8 mouse cellular contexts compared by ENCODE assay signal in genomic region chr4:136878601-136879000, GRCm38 (mm10). TPM values are rescaled to one million over a fixed set of nuclear protein-coding genes. Genes with fewer than 3 reads are reported as not detected.
DNase-seq lines count a peak whose midpoint lies in the region; ATAC-seq and TF ChIP-seq lines count a peak whose summit lies in the region.
"Had no signal": no experiment of that assay in that cellular context is flagged by ENCODE, and none has a peak within 500 bp of the region (broad histone marks: within the 10 kb centered on the region; RNA-seq: fewer than 3 reads in every experiment).

No protein-coding gene starts in this region.

- no peaks in the 10 kb centered on the region for H3K9me3 ChIP-seq in heart, postnatal 0 days (replicated peaks; ENCODE audit: control insufficient read depth, low read length)

- H3K4me1 ChIP-seq in heart, postnatal 0 days (ENCODE audit: control insufficient read depth, insufficient read depth), result no peaks in the 10 kb centered on the region

- H3K27me3 ChIP-seq in heart, postnatal 0 days (ENCODE audit: control insufficient read depth, insufficient read depth, low read length), result 0 out of 2 replicates have a peak, but pooled peaks cover 12% of the 10 kb centered on the region
- peaks cover 18% of the 10 kb centered on the region for H3K27me3 ChIP-seq in Patski

- no peak for ATAC-seq in heart, postnatal 0 days (ENCODE audit: insufficient read depth, low read depth)
- ATAC-seq in Patski, result no peak
- ATAC-seq in inflammation-experienced regulatory T-cells, adult 6 months, result no peak

- intact Hi-C loops in heart, postnatal 14 days (cut with DNase I), result no loop called here

- H3K27ac ChIP-seq in heart, postnatal 0 days (ENCODE audit: low read depth), result no peak overlapping the region

- no peaks in the 10 kb centered on the region for H3K36me3 ChIP-seq in heart, postnatal 0 days (replicated peaks; ENCODE audit: control insufficient read depth, insufficient read depth, low read length)

- 20% methylated on average over 5 of the region's 5 CpGs for WGBS in heart, postnatal 0 days

- TF ChIP-seq EP300 in heart, postnatal 0 days (IDR thresholded peaks at IDR 0.05; ENCODE audit: low read depth), result no peak

- DNase-seq in heart, postnatal 0 days (ENCODE audit: low spot score), result no peak
- no peak for DNase-seq in heart, postnatal 14 days
- DNase-seq in lung, postnatal 10 days, result peak; percentile 17
- no peak for DNase-seq in lung, postnatal 25 days (ENCODE audit: low spot score)
- no peak for DNase-seq in Patski (ENCODE audit: low read depth, low spot score)
- peak; percentile 17 for DNase-seq in induced T-regulatory cell, adult 2 months (ENCODE audit: low read depth)

- in situ Hi-C loops in Patski (cut with MboI; ENCODE audit: low pct_unique_long_range_greater_than_20kb), result no loop called here

- POLR2A ChIA-PET in Patski (lab: Charles Lee), result interaction anchor here (0.7 kb wide), 1 partner anchor 167 kb away, joined by 3 read pairs; no protein-coding TSS in a partner anchor

- no peak overlapping the region for H3K9ac ChIP-seq in heart, postnatal 0 days (replicated peaks; ENCODE audit: low read depth, low read length)

- 0 out of 2 replicates have a peak, but pooled peaks have one; percentile 13 for TF ChIP-seq CTCF in heart, postnatal 0 days (IDR thresholded peaks at IDR 0.05; ENCODE audit: low read depth)
- peak; percentile 50 for TF ChIP-seq CTCF in Patski (IDR thresholded peaks at IDR 0.05)

- no peak overlapping the region for H3K4me3 ChIP-seq in heart, postnatal 0 days (ENCODE audit: low read depth, low read length)

- CTCF ChIA-PET in Patski (lab: Charles Lee), result interaction anchor here (1.8 kb wide), 1 partner anchor 226 kb away, joined by 5 read pairs; no protein-coding TSS in a partner anchor

- H3K4me2 ChIP-seq in heart, postnatal 0 days (ENCODE audit: low read depth, low read length), result no peak overlapping the region
- H3K4me2 ChIP-seq: heart, embryonic 11.5 days had no signal

RNA-seq across cellular contexts. Expression of gene C1qb, which starts 7.4 kb away (rescaled TPM):
- 38.7 and 64.1 TPM in 2 replicates for total RNA-seq in heart, postnatal 0 days (2014; rRNA removed; ENCODE audit: low replicate concordance)
- polyA plus RNA-seq in heart, postnatal 0 days (2015; fragmentation: Nextera tagmentation; extraction: Ambion mirVana), result 37.2 and 39.8 TPM in 2 replicates
- total RNA-seq in heart, postnatal 14 days (2021), result 10 to 100 TPM; 41.6 to 44.7 TPM
- polyA plus RNA-seq in Patski (2021), result not detected
- 1 to 10 TPM; 1.8 to 8.1 (median 2.1) TPM for polyA plus RNA-seq in inflammation-experienced regulatory T-cells, adult 6 months (2017; shearing (Covaris generic))

RNA-seq across cellular contexts. Expression of gene C1qc, which starts 14.3 kb away (rescaled TPM):
- total RNA-seq in heart, postnatal 0 days (2014; rRNA removed; ENCODE audit: low replicate concordance), result 31.1 and 49.2 TPM in 2 replicates
- 19.3 and 22.4 TPM in 2 replicates for polyA plus RNA-seq in heart, postnatal 0 days (2015; fragmentation: Nextera tagmentation; extraction: Ambion mirVana)
- 10 to 100 TPM; 34.9 to 36.4 TPM for total RNA-seq in heart, postnatal 14 days (2021)
- polyA plus RNA-seq in Patski (2021), result not detected
- polyA plus RNA-seq in inflammation-experienced regulatory T-cells, adult 6 months (2017; shearing (Covaris generic)), result 1 to 10 TPM in 1 of 3 experiments, under 1 TPM in 1, not detected in 1; 0.50 to 1.1 TPM

RNA-seq across cellular contexts. Expression of gene C1qa, which starts 20.0 kb away (rescaled TPM):
- 40.9 and 50.6 TPM in 2 replicates for total RNA-seq in heart, postnatal 0 days (2014; rRNA removed; ENCODE audit: low replicate concordance)
- polyA plus RNA-seq in heart, postnatal 0 days (2015; fragmentation: Nextera tagmentation; extraction: Ambion mirVana), result 25.9 and 27.6 TPM in 2 replicates
- total RNA-seq in heart, postnatal 14 days (2021), result 10 to 100 TPM; 39.1 to 41.5 TPM
- not detected for polyA plus RNA-seq in Patski (2021)
- polyA plus RNA-seq in inflammation-experienced regulatory T-cells, adult 6 months (2017; shearing (Covaris generic)), result under 1 TPM in 1 of 3 experiments, not detected in 2; 0.93 TPM

RNA-seq across cellular contexts. Expression of gene Ephb2, which starts 42.8 kb away (rescaled TPM):
- 6.4 and 10.2 TPM in 2 replicates for total RNA-seq in heart, postnatal 0 days (2014; rRNA removed; ENCODE audit: low replicate concordance)
- polyA plus RNA-seq in heart, postnatal 0 days (2015; fragmentation: Nextera tagmentation; extraction: Ambion mirVana), result 0.19 and 0.23 TPM in 2 replicates
- total RNA-seq in heart, postnatal 14 days (2021), result 1 to 10 TPM in 1 of 2 experiments, under 1 TPM in 1; 0.81 to 1.1 TPM
- 2.3 TPM for polyA plus RNA-seq in Patski (2021)
- under 1 TPM in 1 of 3 experiments, not detected in 2; 0.05 TPM for polyA plus RNA-seq in inflammation-experienced regulatory T-cells, adult 6 months (2017; shearing (Covaris generic))

Comparison
In these comparisons a context has a peak if more than half of its experiments do, and no peak if none do; other contexts are left out.
1. DNase-seq: peak in lung, postnatal 10 days (single experiment) and induced T-regulatory cell, adult 2 months (single experiment); none in heart, postnatal 0 days (single experiment), heart, postnatal 14 days (0 of 2), lung, postnatal 25 days (single experiment) and Patski (single experiment).
2. RNA of gene C1qa, which starts 20.0 kb away (polyA plus RNA-seq): 25.9 to 27.6 TPM in heart, postnatal 0 days; 0.93 TPM in inflammation-experienced regulatory T-cells, adult 6 months and not detected in Patski (single experiment); every median in the first group is over 10 times any median in the second.